Mouse (Mus musculus): ENCODE data around the gene Zfp408.
"Not testable (repeated sequence)": the region's sequence is repeated elsewhere in the genome, so short reads cannot be mapped to it uniquely, and the experiment has no call there.

Gene Zfp408

GRCm38 (mm10) chr2:91609370-91609769 is 40.2 kb downstream of the Zfp408 start:
- not testable (repeated sequence) for DNase-seq (ENCODE audit: low spot score)

DNA sequence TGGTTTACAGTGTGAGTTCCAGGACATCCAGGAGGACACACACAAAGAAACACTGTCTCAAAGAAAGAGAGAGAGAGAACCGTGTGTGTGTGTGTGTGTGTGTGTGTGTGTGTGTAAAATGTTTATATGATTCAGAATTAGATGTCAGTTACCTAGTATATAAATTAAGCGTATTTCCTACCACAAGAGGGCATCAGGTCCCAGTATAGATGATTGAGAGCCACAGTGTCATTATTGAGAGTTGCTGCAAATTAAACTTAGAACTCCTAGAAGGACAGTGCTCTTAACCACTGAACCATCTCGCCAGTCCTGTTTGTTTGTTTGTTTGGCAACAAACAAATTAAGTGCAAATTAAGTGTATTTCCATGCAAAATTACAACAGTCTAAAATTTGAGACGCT is 47.2 kb downstream of the Zfp408 start:
- no peak for DNase-seq (ENCODE audit: low spot score)

DNA sequence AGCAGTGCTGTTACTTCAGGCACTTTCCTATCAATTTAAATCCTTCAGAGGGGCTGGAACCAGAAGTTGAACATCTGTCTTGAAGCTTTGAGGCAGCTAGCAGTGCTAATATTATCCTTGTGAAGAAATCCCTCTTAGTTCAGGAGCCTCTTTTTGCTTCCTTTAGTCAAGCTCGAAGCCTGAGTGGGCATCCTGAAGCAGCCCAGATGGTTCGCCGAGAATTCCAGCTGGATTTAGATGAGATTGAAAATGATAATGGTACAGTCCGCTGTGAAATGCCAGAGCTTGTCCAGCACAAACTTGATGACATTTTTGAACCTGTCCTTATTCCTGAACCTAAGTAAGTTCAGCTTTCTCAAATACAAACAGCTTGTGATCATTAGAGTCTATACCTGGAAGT is 49.1 kb downstream of the Zfp408 start:
- DNase-seq (ENCODE audit: low spot score), result no peak

All from testis, postnatal 10 days (tissue).